Mouse (Mus musculus) midbrain, embryonic 10.5 days (tissue): ENCODE measurements around the gene Dscam. TPM values are rescaled to one million over a fixed set of nuclear protein-coding genes. Genes with fewer than 3 reads are reported as not detected.
A peak's percentile ranks its signal among the peaks of the same experiment; 100 is the strongest.

Experiments used
- DNase-seq: peaks from one replicate; pipeline ENCODE4 v3.0.0-alpha.2; 2017; ENCODE audit warnings: low spot score
- H3K27ac ChIP-seq: fragments of 300-500 bp; sonication (generic); replicated peaks from 2 replicates; pipeline ENCODE4 v1.5.1; 2016; ENCODE audit warnings: mild to moderate bottlenecking
- H3K27me3 ChIP-seq: fragments of 300-500 bp; sonication (generic); 2 replicates; pipeline ENCODE4 v1.6.1; 2016; ENCODE audit warnings: low read depth, mild to moderate bottlenecking; ENCODE audit not compliant: poor library complexity, severe bottlenecking
- H3K36me3 ChIP-seq: fragments of 300-500 bp; sonication (generic); 2 replicates; pipeline ENCODE4 v1.6.1; 2016; ENCODE audit warnings: mild to moderate bottlenecking, moderate library complexity
- H3K4me1 ChIP-seq: fragments of 300-500 bp; sonication (generic); 2 replicates; pipeline ENCODE4 v1.6.1; 2016
- H3K4me3 ChIP-seq: fragments of 300-500 bp; sonication (generic); 2 replicates; pipeline ENCODE4 v1.5.1; 2016; ENCODE audit warnings: mild to moderate bottlenecking, moderate library complexity
- H3K9me3 ChIP-seq: fragments of 300-500 bp; sonication (generic); replicated peaks from 2 replicates; pipeline ENCODE4 v1.6.1; 2016; ENCODE audit warnings: mild to moderate bottlenecking
- WGBS: fragments of 180-500 bp; shearing (Covaris S2); methylation state at CpG from one replicate; pipeline ENCODE4 v1.1.7; 2016; 5-methylcytosine and 5-hydroxymethylcytosine counted together
- polyA plus RNA-seq: library from polyadenylated mRNA; unstranded; fragments of >200 nt; fragmentation: Nextera tagmentation; extraction: Ambion mirVana; gene quantifications from 2 replicates; pipeline ENCODE4 v1.2.1, GENCODE M21; 2016

Gene Dscam
- polyA plus RNA-seq, 1 experiment from 2014 or later = 0.46 TPM

- no peak for DNase-seq
- H3K27ac ChIP-seq = peak overlapping the region; percentile 70; the same call in 1 of the 2 replicates
- H3K4me3 ChIP-seq = no peak overlapping the region
- 89% methylated on average over 11 of the region's 11 CpGs for WGBS
- no peaks in the 10 kb centered on the region for H3K36me3 ChIP-seq
- no peaks in the 10 kb centered on the region for H3K9me3 ChIP-seq
- no peaks in the 10 kb centered on the region for H3K27me3 ChIP-seq
- H3K4me1 ChIP-seq = peaks cover 31% of the 10 kb centered on the region
Measured at GRCm38 (mm10) chr16:97007892-97008527, 162.5 kb downstream of the Dscam start.

GRCm38 (mm10) chr16:97006854-97007182 lies 163.7 kb downstream of the Dscam start:
- H3K36me3 ChIP-seq = no peaks in the 10 kb centered on the region
- H3K27me3 ChIP-seq = no peaks in the 10 kb centered on the region
- H3K4me1 ChIP-seq = peaks cover 34% of the 10 kb centered on the region
- DNase-seq = no peak
- H3K4me3 ChIP-seq = no peak overlapping the region
- H3K9me3 ChIP-seq = no peaks in the 10 kb centered on the region
- H3K27ac ChIP-seq = peak overlapping the region; percentile 70

GRCm38 (mm10) chr16:97006041-97006853 lies 164.3 kb downstream of the Dscam start:
- DNase-seq = no peak
- Histone ChIP-seq H3K27me3 (no peaks in the 10 kb centered on the region), H3K4me1 (peaks cover 34% of the 10 kb centered on the region), H3K27ac (peak overlapping the region; percentile 70), H3K9me3 (no peaks in the 10 kb centered on the region), H3K36me3 (no peaks in the 10 kb centered on the region), H3K4me3 (no peak overlapping the region)
- 56% methylated on average over 9 of the region's 9 CpGs for whole genome bisulfite sequencing

GRCm38 (mm10) chr16:97003965-97004364 lies 166.6 kb downstream of the Dscam start:
- 66% methylated on average over 1 of the region's 1 CpGs for WGBS
- Histone ChIP-seq H3K9me3 (no peaks in the 10 kb centered on the region), H3K27ac (no peak overlapping the region)

GRCm38 (mm10) chr16:97002837-97003236 lies 167.7 kb downstream of the Dscam start:
- no peak for DNase-seq
- no peak overlapping the region for H3K4me3 ChIP-seq
- WGBS = 70% methylated on average over 2 of the region's 2 CpGs
- H3K9me3 ChIP-seq = no peaks in the 10 kb centered on the region
- peaks cover 24% of the 10 kb centered on the region for H3K4me1 ChIP-seq
- no peaks in the 10 kb centered on the region for H3K27me3 ChIP-seq
- H3K36me3 ChIP-seq = no peaks in the 10 kb centered on the region
- H3K27ac ChIP-seq = no peak overlapping the region

More at GRCm38 (mm10) chr16:97003965-97004364, 166.6 kb downstream of the Dscam start:
- DNase-seq = no peak
- Histone ChIP-seq H3K4me1 (peaks cover 26% of the 10 kb centered on the region), H3K27me3 (no peaks in the 10 kb centered on the region), H3K36me3 (no peaks in the 10 kb centered on the region), H3K4me3 (no peak overlapping the region)

- no peaks in the 10 kb centered on the region for H3K36me3 ChIP-seq
- 75% methylated on average over 3 of the region's 3 CpGs for WGBS
- no peak overlapping the region for H3K4me3 ChIP-seq
- DNase-seq = no peak
- H3K27ac ChIP-seq = no peak overlapping the region; the same call in 1 of the 2 replicates
- no peaks in the 10 kb centered on the region for H3K9me3 ChIP-seq
- H3K27me3 ChIP-seq = no peaks in the 10 kb centered on the region
- peaks cover 17% of the 10 kb centered on the region for H3K4me1 ChIP-seq
Measured at GRCm38 (mm10) chr16:97002189-97002588, 168.4 kb downstream of the Dscam start.

- Histone ChIP-seq H3K4me3 (no peak overlapping the region), H3K36me3 (no peaks in the 10 kb centered on the region), H3K27me3 (no peaks in the 10 kb centered on the region), H3K9me3 (no peaks in the 10 kb centered on the region), H3K27ac (no peak overlapping the region), H3K4me1 (no peaks in the 10 kb centered on the region)
- DNase-seq = no peak
- 70% methylated on average over 3 of the region's 3 CpGs for WGBS
Measured at GRCm38 (mm10) chr16:96996854-96997253, 173.7 kb downstream of the Dscam start.

- Histone ChIP-seq H3K9me3 (no peaks in the 10 kb centered on the region), H3K27me3 (no peaks in the 10 kb centered on the region), H3K27ac (no peak overlapping the region), H3K4me1 (no peaks in the 10 kb centered on the region), H3K4me3 (no peak overlapping the region), H3K36me3 (no peaks in the 10 kb centered on the region)
- WGBS = 83% methylated on average over 4 of the region's 4 CpGs
- DNase-seq = no peak
Measured at GRCm38 (mm10) chr16:96995858-96996257, 174.7 kb downstream of the Dscam start.

- Histone ChIP-seq H3K4me3 (no peak overlapping the region), H3K36me3 (no peaks in the 10 kb centered on the region), H3K4me1 (no peaks in the 10 kb centered on the region), H3K9me3 (no peaks in the 10 kb centered on the region), H3K27ac (no peak overlapping the region), H3K27me3 (no peaks in the 10 kb centered on the region)
- no peak for DNase-seq
- WGBS = 81% methylated on average over 2 of the region's 2 CpGs
Measured at GRCm38 (mm10) chr16:96987396-96987795, 183.2 kb downstream of the Dscam start.

- Histone ChIP-seq H3K9me3 (no peaks in the 10 kb centered on the region), H3K27ac (no peak overlapping the region; the same call in 1 of the 2 replicates), H3K36me3 (no peaks in the 10 kb centered on the region), H3K4me3 (no peak overlapping the region), H3K27me3 (no peaks in the 10 kb centered on the region), H3K4me1 (peaks cover 21% of the 10 kb centered on the region)
- 91% methylated on average over 7 of the region's 7 CpGs for WGBS
- DNase-seq = no peak
Measured at GRCm38 (mm10) chr16:96973300-96973699, 197.3 kb downstream of the Dscam start.

GRCm38 (mm10) chr16:96971768-96972167 lies 198.8 kb downstream of the Dscam start:
- H3K4me3 ChIP-seq = no peak overlapping the region
- no peaks in the 10 kb centered on the region for H3K36me3 ChIP-seq
- no peak overlapping the region for H3K27ac ChIP-seq
- H3K27me3 ChIP-seq = no peaks in the 10 kb centered on the region
- WGBS = 85% methylated on average over 4 of the region's 4 CpGs
- H3K4me1 ChIP-seq = peaks cover 21% of the 10 kb centered on the region
- H3K9me3 ChIP-seq = no peaks in the 10 kb centered on the region
- DNase-seq = no peak

- 87% methylated on average over 2 of the region's 2 CpGs for WGBS
- H3K4me1 ChIP-seq = peaks cover 21% of the 10 kb centered on the region
- no peaks in the 10 kb centered on the region for H3K36me3 ChIP-seq
- no peak overlapping the region for H3K4me3 ChIP-seq
- peak overlapping the region; percentile 52 for H3K27ac ChIP-seq
- no peaks in the 10 kb centered on the region for H3K9me3 ChIP-seq
- no peaks in the 10 kb centered on the region for H3K27me3 ChIP-seq
- no peak for DNase-seq
Measured at GRCm38 (mm10) chr16:96970412-96970811, 200.1 kb downstream of the Dscam start.

- H3K27me3 ChIP-seq = no peaks in the 10 kb centered on the region
- no peak for DNase-seq
- H3K27ac ChIP-seq = peak overlapping the region; percentile 52; the same call in 1 of the 2 replicates
- no peaks in the 10 kb centered on the region for H3K9me3 ChIP-seq
- H3K4me3 ChIP-seq = no peak overlapping the region
- peaks cover 18% of the 10 kb centered on the region for H3K4me1 ChIP-seq
- whole genome bisulfite sequencing = 91% methylated on average over 2 of the region's 2 CpGs
- H3K36me3 ChIP-seq = no peaks in the 10 kb centered on the region
Measured at GRCm38 (mm10) chr16:96969643-96970042, 200.9 kb downstream of the Dscam start.
